Mouse (Mus musculus) kidney, adult 18-20 months (tissue): ENCODE data around the gene Klk12.

Experiments
- DNase-seq: peaks from one replicate; pipeline ENCODE4 v3.0.0; 2021

The Klk12 gene

GRCm38 (mm10) chr7:43768597-43768996 lies at the start of gene Klk12:
Gene Klk12, plus strand, starts transcription at chr7:43768897.
- DNase-seq, result no peak

GRCm38 (mm10) chr7:43747788-43748187 lies 20.9 kb upstream of the Klk12 start:
- no peak for DNase-seq

GRCm38 (mm10) chr7:43752806-43753205 lies 15.9 kb upstream of the Klk12 start:
- no peak for DNase-seq

- no peak for DNase-seq
Measured at GRCm38 (mm10) chr7:43766484-43766883, 2.2 kb upstream of the Klk12 start.

GRCm38 (mm10) chr7:43769636-43770035 lies 939 bp downstream of the Klk12 start:
- no peak for DNase-seq

- DNase-seq, result peak; percentile 1
Measured at GRCm38 (mm10) chr7:43770701-43771100, 2.0 kb downstream of the Klk12 start.

- peak; percentile 1 for DNase-seq
Measured at GRCm38 (mm10) chr7:43771916-43772315, 3.2 kb downstream of the Klk12 start.

- DNase-seq, result peak; percentile 1
Measured at GRCm38 (mm10) chr7:43772901-43773300, 4.2 kb downstream of the Klk12 start.

- no peak for DNase-seq
Measured at GRCm38 (mm10) chr7:43774364-43774763, 5.7 kb downstream of the Klk12 start, which contains the start of gene Klk11. Gene Klk11, plus strand, starts transcription at chr7:43774604.

- peak; percentile 1 for DNase-seq
Measured at GRCm38 (mm10) chr7:43774802-43775201, 6.1 kb downstream of the Klk12 start.

- DNase-seq, result no peak
Measured at GRCm38 (mm10) chr7:43775311-43776057, 6.8 kb downstream of the Klk12 start.

- no peak for DNase-seq
Measured at GRCm38 (mm10) chr7:43776506-43776905, 7.8 kb downstream of the Klk12 start.

GRCm38 (mm10) chr7:43777423-43777822 lies 8.7 kb downstream of the Klk12 start:
- DNase-seq, result no peak

- DNase-seq, result no peak
Measured at GRCm38 (mm10) chr7:43778176-43778970, 9.7 kb downstream of the Klk12 start.

- DNase-seq, result no peak
Measured at GRCm38 (mm10) chr7:43780241-43780640, 11.5 kb downstream of the Klk12 start.

GRCm38 (mm10) chr7:43780746-43781145 lies 12.0 kb downstream of the Klk12 start, which contains the start of gene Klk10:
Gene Klk10, plus strand, starts transcription at chr7:43781035.
- no peak for DNase-seq

- DNase-seq, result no peak
Measured at GRCm38 (mm10) chr7:43781541-43781940, 12.8 kb downstream of the Klk12 start.

- DNase-seq, result peak; percentile 78
Measured at GRCm38 (mm10) chr7:43782275-43783265, 13.9 kb downstream of the Klk12 start.

GRCm38 (mm10) chr7:43785286-43785685 lies 16.6 kb downstream of the Klk12 start:
- DNase-seq, result no peak

GRCm38 (mm10) chr7:43788096-43788495 lies 19.4 kb downstream of the Klk12 start:
- no peak for DNase-seq

- DNase-seq, result no peak
Measured at GRCm38 (mm10) chr7:43789295-43789694, 20.6 kb downstream of the Klk12 start.

- no peak for DNase-seq
Measured at GRCm38 (mm10) chr7:43791591-43791990, 22.9 kb downstream of the Klk12 start, which contains the start of gene Klk9. Gene Klk9, plus strand, starts transcription at chr7:43791891.

GRCm38 (mm10) chr7:43796355-43796754 lies 27.7 kb downstream of the Klk12 start:
- no peak for DNase-seq
